Mouse (Mus musculus) layer of hippocampus, adult 18-20 months (tissue): ENCODE measurements around the gene Gm28038. TPM values are rescaled to one million over a fixed set of nuclear protein-coding genes. Genes with fewer than 3 reads are reported as not detected.

Experiments
- DNase-seq, 2 experiments: peaks; one replicate each; pipeline ENCODE4 v3.0.0; 2022; ENCODE audit warnings: low spot score in 2 of 2
- long read RNA-seq: library from polyadenylated mRNA; stranded (forward); transcript quantifications from one replicate; pipeline ENCODE4 v2.0.0, GENCODE M21; 2021
- total RNA-seq, 2 experiments: library from RNA; stranded (reverse); gene quantifications; 2 replicates each; pipeline ENCODE4 v1.2.3; 2021

The Gm28038 gene
- total RNA-seq: not detected
- long read RNA-seq: 0 reads

DNA sequence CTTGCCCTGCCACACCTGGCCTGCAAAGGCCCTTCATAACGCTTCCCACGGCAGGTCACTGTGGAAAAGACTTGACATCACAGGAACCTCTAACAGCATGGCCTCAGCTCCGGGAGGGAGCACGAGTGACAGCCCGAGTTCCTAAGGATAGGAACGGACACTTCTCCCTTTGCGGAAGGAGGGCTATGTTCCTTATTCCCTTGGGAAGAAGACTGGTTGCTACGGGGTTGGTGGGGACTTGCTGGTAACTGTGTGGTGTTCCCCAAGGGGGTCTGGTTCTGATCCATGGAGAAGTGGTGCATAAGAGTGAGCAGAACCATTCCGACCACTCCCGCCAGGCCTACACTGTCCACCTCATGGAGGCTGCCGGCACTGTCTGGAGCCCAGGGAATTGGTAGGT lies at the start of gene Gm28038:
Gene Gm28038, plus strand, starts transcription at position 301 of the 400 bp plus-strand sequence.
- no peak for DNase-seq

DNA sequence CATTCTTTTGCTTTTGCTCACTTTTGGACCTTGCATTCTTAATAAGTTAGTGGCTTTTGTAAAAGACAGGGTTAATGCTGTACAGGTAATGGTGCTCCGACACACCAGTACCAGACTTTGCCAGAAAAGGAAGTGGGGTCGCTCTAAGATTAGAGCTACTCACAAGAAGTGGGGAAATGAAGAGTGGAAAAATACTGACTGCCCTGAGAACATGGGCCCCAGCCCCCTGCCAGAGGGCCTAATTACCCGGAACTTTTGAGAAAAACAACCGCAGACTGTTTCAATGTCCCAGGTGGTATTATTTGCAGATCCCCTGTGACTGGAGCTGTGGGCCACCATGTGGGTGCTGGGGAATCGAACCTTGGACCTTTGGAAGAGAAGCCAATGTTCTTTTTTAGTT lies 45.2 kb upstream of the Gm28038 start:
- no peak for DNase-seq

DNA sequence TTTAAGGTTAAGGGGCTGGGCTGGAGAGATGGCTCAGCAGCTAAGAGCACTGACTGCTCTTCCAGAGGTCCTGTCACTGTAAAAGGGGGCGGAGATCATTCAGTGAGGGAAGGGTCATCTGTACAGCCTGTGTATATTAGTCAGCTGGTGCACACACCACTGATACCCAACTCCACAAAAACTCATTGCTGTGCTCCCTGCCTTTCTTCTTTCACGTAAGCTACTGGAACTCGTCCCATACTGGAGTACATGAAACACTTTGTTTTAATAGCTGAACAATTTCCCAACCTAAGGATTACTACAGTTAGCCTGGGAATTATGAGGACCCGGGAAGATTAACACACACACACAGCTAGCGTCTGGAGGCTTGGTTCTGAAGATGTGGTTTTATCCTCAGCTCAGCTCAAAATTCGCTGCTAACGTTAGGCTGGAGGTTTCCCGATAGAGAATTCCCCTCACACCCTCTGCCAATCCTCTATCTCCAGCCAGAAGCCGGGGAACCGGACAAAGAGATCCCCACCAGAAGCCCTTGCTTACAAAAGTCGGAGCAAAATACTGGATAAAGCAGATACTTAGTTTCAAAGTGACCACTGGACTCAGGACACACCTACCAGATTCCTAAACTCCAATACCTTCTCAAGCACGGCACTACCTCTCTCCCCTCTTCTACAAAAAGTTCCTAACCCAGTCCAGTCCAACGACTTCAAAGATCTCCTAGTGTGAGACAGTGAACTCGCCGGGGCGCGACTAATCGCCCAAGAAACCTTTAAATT lies 44.2 kb upstream of the Gm28038 start:
- DNase-seq: no peak

DNA sequence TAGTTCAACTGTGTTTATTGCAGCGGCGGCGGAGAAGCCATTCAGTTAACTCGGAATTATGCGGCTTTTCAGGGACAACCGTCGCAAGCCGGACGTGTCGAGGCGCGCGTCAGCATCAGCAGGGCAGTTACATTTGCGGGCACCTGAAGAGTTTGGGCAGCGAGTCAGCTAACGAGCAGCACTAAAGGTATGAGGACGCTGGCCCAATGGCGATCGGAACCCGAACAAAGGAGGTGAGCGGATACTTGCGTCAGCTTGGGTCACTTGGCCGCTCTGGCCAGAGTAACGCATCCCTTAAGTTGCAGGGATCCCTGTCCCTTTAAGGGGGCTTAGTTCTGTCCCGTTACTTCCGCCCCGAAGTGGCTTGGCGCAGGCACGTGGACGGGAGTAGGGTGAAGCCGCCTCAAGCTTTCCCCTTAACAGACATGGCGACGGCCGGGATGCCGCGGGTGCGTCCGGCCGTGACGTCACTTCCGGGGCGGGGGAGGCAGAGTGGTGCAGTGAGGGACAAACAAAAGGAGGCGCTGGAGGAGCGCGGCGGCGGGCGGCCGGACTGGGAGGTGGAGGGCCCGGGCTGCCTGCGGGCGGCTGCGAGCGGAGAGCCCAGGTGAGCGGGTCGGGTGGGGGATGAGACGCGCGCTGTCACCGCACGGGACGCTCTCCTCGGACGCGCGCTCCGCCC lies 43.5 kb upstream of the Gm28038 start, which contains the start of gene Lrrc8a:
Gene Lrrc8a, plus strand, starts transcription at position 517 of the 682 bp plus-strand sequence.
- DNase-seq: peak; percentile 99

DNA sequence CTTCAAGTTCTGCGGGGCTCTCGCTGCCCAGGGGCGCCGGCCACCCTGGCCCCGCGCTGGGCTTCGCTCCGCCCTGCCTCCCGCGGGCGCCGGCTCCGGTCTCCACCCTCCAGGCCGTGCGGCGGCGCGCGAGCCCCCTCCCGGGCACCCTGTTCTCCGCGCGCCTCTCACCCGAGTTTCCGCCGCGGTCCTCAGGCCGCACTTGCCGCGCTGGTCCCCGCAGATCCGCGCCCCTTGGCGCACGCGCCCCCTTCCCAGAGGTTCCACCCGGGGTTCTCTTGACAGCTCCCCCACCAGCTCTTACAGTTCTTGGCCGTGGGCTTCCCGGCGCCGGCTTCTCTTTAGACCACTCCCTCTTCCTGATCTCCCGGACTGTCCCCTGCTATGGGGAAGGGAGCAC lies 43.0 kb upstream of the Gm28038 start:
- peak; percentile 50 to 69 for DNase-seq

DNA sequence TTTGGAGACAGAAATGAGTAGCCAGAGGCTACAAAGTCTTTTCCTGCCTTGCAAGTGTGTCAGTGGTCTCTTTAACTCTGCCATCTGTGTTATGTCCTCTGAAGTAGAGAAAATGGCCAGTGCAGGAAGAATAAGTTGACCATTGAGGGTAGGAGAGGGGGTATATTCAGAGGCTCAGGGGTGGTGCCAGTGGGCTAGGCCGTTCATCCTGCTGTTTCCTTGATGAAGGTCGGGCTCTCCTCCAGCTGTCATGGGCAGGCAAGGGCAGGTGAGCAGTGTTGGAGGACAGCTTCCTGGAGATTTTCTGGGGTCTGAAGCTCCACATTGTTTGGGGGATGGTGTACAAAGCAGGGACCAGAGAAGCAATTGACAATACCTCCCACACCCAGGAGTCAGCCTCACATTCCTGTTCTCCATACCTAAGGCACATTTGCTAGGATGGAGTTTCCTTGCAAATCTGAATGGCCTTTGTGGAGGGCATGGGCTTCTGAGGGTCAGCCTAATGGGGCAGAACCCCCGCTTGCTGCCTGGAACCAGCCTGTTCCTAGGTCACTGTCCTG lies 41.9 kb upstream of the Gm28038 start:
- DNase-seq: no peak

DNA sequence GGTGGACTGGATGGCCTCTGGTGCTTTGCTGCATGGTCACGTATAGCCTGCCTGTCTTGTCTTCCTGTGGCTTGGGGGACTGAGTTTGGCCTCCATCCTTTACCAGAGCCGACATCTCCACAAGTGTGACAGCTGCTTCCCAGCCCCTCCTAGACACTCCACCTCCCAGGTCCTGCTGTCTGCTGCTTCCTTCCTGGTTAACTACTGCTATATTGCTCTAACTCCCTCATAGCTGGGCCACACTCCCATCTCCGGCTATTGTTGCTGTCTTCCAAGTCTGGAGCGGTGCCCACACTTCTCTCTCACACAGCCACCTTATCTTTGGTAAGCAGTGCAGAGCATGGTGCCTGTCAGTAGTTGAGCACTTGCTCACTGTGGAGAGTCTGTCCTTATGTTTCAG lies 41.1 kb upstream of the Gm28038 start:
- no peak for DNase-seq

DNA sequence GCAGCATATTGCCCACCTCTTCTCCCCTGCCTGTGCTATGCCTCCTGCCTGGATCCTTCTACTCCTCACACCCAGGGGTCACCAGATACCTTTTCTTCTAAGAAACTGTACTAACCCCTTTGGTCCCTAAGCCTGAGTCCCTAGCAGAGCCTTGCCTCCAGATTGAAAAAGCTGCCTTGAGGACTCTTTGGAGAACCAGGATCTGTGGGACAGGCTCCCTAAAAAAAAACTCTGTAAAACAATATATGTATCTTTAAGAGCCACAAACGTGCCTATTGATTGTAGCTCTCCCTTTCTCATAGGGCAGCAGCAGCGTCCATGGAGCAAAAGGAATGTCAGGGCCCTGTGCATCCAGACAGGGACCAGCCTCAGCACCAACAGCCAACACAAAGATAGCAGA lies 40.6 kb upstream of the Gm28038 start, which contains the start of gene Gm28035:
Gene Gm28035, plus strand, starts transcription at position 301 of the 400 bp plus-strand sequence.
- no peak for DNase-seq

DNA sequence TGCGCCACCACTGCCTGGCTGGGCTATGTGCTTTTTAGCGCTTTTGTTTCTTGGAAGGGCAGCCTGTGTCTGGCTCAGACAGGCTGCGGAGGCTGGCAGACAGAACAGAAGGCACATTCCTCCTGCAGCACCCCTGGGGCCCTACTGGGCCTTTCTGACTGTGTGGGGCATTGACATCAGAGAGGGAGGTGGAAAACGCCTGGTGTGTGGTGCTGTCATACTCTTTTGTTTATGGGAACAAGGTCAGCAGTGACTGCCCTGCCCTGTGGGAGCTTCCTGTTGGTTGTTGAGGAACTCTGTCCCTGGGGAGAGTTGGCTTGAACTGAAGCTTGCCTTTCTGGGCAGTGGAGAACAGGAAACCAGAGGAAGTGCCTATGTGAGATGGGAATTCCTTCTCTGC lies 38.3 kb upstream of the Gm28038 start:
- DNase-seq: peak in 1 of 2 experiments; percentile 43

DNA sequence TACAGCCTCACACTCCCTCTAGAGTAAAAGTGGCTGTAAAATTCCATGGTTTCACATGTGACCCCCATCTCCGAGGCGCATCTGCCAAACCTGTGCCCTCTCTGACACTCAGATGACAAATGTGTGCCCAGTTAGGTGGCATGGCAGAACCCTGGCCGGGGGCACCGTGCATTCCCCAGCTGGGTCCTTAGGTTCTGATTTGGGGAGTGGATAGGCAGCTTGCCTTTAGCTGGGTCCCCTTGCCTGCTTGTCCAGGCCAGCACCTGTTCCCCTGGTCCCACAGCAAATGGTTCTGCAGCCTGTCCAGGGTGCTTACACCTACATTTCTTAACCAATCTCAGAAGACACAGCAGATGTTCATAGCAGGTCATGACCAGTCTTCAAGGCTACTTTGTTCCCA lies 37.5 kb upstream of the Gm28038 start:
- no peak for DNase-seq

DNA sequence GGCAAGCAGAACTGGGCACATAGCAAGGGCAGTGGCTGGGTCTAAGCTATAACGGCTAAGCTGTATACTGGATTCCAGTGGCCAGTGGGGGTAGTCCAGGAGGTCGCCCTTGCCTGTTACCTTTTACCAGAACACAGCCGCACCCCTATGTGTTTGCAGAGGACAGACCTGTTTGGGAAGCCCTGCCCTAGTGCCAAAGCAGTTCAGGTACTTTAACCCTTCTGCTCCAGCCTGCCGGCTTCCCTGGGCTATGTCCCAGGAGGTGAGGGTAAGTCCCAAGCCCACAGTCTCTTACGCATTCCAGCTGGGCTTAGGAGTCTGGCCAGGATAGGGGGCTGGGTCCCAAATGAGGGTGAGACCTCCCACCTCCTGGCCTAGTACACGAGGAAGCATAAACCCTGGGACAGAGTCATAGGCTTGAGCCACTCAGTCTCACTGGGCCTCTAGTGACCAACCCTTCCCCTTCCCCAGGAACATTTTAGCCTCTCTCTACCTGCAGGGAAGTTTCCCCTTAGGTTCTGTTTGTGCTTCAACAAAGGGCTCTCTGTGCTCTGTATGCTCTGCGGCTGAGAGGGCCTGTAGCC lies 36.2 kb upstream of the Gm28038 start:
- DNase-seq: no peak

DNA sequence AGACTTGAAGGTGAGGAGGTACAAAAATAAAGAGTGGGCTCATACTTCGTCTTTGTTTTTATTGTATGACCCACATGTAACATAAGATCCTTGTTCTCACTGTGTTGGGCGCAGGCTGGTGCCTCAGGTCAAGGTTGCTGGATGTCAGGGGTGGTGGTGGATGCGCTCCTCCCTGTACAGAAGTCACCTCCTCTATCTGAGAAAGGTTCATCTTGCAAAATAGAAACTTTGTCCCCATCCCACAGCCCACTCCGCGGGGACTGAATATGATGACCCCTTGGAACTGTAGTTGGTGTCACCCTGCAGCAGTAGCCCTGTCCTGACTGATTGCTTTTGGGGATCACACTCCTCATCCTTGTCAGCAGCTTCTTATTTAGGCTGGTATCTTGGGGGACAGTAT lies 33.8 kb upstream of the Gm28038 start:
- DNase-seq: no peak

DNA sequence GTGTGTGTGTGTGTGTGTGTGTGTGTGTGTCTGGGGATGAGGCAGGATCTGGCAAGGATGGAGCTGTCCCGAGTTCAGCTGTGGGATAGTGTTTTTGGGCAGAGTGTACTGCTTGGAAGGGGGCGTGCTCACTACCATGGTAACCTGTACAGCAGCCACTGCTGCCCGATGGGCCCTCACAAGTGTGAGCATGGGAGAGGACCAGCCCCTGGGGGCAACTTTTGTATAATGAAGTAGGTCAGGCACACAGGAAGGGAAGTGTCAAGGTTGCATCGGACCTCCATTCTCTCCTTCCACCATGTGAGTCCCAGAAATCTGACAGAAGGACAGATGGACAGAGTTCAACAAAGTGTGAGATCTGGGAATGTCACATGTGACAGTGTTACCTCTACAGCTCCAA lies 33.2 kb upstream of the Gm28038 start:
- no peak for DNase-seq

DNA sequence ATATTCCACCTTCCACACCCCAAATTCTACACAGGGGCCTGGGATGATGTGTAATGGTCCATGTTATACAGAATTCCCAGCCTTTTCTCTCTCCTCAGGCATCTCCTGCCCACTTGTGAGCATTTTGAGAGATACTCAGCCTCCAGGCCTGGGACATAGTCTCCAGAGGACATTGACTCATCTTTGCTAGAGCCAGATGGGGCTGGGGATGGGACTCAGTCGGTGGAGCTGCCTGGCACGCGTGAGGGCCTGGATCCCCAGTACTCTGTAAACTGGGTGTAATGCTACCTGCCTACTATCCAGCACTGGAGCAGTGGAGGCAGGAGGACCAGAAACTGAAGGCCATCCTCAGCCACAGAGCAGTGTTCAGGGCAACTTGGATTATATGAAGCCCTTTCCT lies 31.7 kb upstream of the Gm28038 start:
- no peak for DNase-seq

DNA sequence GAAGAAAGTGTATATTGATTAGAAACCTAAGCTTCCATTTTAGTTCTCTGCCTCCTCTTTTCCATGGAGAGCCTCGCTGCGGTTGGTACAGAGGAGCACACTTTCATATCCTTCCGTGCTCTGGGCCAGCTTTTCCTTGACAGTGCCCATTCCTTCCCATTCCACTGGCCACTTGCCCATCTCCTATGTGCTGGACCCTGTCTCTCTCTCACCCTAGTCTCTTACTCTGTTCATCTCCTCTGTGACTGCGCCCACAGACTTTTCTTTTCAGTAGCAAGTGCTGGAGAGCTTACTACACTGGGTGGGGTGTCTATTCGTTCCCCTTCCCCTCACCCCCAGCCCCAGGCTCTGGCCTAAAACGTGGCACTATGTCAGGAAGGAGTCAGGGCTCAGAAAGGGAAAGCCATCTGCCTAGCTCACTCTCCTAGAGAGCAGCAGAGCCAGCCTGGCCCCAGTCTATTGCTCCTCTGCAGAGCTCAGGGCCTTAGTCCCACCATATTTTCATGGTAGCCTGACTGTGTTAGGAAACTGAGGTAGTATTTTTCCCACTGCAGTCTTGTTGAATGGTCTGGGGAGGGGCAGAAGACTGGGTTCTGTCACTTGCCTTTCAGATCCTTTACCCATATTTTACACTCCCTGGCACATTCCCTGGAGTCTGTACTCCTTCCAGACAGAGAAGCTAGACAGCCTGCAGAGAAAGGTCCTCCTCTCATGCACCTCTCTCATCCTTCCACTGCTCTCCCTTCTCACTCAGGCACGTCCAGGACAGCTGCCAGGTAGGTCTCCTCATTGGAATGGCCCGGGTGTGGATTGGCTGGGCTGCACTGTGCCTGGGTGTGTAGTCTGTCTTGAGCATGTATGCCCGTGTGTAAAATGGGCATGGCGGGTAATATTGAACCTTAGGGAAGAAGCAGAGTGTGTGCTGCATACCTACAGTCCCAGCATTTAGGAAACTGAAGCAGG lies 30.4 kb upstream of the Gm28038 start:
- DNase-seq: no peak

DNA sequence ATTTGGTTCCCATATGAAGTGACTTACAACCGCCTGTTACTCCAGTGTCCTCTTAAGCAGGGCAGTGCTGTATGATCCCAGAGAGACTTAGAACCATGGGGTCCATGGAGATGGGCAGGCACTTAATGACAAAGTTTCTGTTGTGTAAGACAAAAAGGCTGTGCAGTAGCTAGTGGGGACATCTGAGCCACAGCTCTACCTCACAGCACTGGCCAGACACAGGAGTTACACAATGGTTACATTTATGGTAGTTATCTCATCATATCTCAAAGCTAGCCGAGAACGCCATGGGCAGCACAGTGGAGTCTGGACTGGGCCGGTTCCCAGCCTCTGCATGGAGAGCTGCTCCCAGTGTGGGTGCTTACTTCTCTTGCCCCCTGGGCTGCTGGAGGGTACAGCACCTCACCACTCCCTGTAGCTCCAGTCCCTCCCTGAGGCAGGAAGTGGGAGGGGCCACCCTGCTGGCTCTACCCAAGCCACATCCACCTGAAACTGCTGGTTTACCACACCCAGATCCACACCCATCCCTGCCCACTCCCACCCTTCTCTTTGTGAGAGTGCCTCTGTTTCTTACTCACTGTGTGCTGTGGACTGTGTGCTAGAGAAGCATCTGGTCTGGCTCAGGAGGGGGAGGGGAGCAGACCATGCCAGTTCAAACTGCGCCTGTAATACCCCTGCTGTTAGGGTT lies 29.3 kb upstream of the Gm28038 start:
- no peak for DNase-seq

DNA sequence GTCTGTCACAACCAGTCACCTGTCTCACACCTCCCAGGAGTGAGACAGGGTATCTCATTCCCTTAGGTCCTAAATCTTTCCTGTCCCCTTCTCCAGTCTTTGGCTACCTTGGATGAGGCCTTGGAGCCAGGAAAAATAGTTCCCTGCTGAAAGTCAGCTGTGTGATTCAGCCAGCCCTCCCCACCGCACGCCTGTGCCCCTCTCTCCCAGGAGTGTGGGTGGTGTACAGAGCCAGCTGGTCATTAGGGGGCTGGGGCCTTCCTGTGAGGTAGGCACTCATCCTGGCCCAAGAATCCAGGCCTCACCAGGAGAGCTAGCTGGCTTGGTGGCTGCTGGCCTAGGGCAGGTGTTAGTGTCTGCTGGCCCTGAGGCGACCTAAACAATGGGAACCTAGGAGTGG lies 28.3 kb upstream of the Gm28038 start:
- no peak for DNase-seq

DNA sequence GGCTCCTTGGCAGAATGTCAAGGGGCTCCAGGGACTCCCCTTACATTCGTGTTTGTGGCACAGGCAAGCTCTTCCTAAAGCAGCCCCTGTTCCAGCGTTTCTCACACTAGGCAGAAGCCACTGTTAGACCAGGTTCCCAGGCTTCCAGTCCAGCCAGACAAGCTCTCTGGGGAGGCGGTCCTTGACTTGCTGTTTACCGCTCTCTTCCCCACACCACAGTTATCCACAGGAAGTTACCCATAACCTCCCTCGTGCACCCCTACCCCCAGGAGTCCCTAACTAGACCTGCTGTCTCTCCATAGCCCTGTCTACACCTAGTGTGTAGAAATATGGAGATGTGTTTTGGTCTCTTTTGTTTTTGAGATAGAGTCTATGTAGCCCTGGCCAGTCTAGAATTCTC lies 27.0 kb upstream of the Gm28038 start:
- no peak for DNase-seq

DNA sequence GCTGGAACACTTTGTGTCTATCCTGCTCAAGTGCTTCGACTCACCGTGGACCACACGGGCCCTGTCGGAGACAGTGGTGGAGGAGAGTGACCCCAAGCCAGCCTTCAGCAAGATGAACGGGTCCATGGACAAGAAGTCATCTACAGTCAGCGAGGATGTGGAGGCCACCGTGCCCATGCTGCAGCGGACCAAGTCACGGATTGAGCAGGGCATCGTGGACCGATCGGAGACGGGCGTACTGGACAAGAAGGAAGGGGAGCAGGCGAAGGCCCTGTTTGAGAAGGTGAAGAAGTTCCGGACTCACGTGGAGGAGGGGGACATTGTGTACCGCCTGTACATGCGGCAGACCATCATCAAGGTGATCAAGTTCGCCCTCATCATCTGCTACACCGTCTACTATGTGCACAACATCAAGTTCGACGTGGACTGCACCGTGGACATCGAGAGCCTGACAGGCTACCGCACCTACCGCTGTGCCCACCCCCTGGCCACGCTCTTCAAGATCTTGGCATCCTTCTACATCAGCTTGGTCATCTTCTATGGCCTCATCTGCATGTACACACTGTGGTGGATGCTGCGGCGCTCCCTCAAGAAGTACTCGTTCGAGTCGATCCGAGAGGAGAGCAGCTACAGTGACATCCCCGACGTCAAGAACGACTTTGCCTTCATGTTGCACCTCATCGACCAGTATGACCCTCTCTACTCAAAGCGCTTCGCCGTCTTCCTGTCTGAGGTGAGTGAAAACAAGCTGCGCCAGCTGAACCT lies 25.0 kb upstream of the Gm28038 start:
- DNase-seq: no peak
